Mouse (Mus musculus): ENCODE data around the gene Hdac10. TPM values are rescaled to one million over a fixed set of nuclear protein-coding genes. Genes with fewer than 3 reads are reported as not detected.
A peak's percentile ranks its signal among the peaks of the same experiment; 100 is the strongest.

Hdac10 gene
- total and polyA plus RNA-seq, 3 experiments, result 8.2 to 17.7 (median 9.5) TPM

- Histone ChIP-seq H3K36me3 (replicated peaks in 1 of 2; ENCODE audit: control insufficient read depth in 1 of 2, insufficient read depth in 1 of 2, low read length in 1 of 2) (peaks cover 0 to 14% of the 10 kb centered on the region in 2 experiments), H3K4me1 (ENCODE audit: control insufficient read depth in 1 of 2, insufficient read depth in 2 of 2) (peaks cover 22 to 59% of the 10 kb centered on the region in 2 experiments), H3K4me2 (ENCODE audit: insufficient read depth, low read depth, poor library complexity, severe bottlenecking) (peak overlapping the region; percentile 92), H3K79me2 (replicated peaks; ENCODE audit: control insufficient read depth, extremely low read depth, insufficient read depth, poor library complexity, severe bottlenecking) (0 out of 2 replicates have a peak, but pooled peaks cover 3% of the 10 kb centered on the region), H3K4me3 (replicated peaks in 1 of 3; ENCODE audit: low read depth in 2 of 3, low read length in 2 of 3, poor library complexity in 1 of 3) (peak overlapping the region in 1 of 3 experiments; percentile 77), H3K27me3 (replicated peaks) (peaks cover 1% of the 10 kb centered on the region), H3K9ac (ENCODE audit: insufficient read depth, low read depth) (peak overlapping the region; percentile 11; the same call in 1 of the 2 replicates), H3K9me3 (replicated peaks; ENCODE audit: low read length) (peaks cover 8% of the 10 kb centered on the region), H3K27ac (ENCODE audit: insufficient read depth, low read depth) (peak overlapping the region; percentile 38; the same call in 1 of the 2 replicates)
- TF ChIP-seq MAZ (IDR thresholded peaks at IDR 0.05; ENCODE audit: low read depth, low read length), result peak; percentile 34; the same call in 1 of the 2 replicates
- no peak for TF ChIP-seq POLR2AphosphoS2 (IDR thresholded peaks at IDR 0.05; ENCODE audit: low read depth, low read length)
- 0 out of 2 replicates have a peak, but pooled peaks have one; percentile 2 for TF ChIP-seq UBTF (IDR thresholded peaks at IDR 0.05; ENCODE audit: low read depth, low read length)
- no peak for TF ChIP-seq PAX5 (IDR thresholded peaks at IDR 0.05; ENCODE audit: low read length)
- TF ChIP-seq MXI1 (IDR thresholded peaks at IDR 0.05; ENCODE audit: low read depth, low read length), result 0 out of 2 replicates have a peak, but pooled peaks have one; percentile 30
- TF ChIP-seq ZNF384 (IDR thresholded peaks at IDR 0.05; ENCODE audit: low read depth, low read length), result no peak
- no peak for TF ChIP-seq USF2 (conservative IDR thresholded peaks at IDR 0.05; ENCODE audit: low read depth, low read length)
- TF ChIP-seq ZC3H11A (IDR thresholded peaks at IDR 0.05; ENCODE audit: low read depth, low read length), result no peak
- TF ChIP-seq EP300 (IDR thresholded peaks at IDR 0.05; ENCODE audit: low read length), result no peak
- TF ChIP-seq USF1 (IDR thresholded peaks at IDR 0.05; ENCODE audit: low read depth, low read length), result no peak
- TF ChIP-seq NELFE (IDR thresholded peaks at IDR 0.05; ENCODE audit: low read depth, low read length), result no peak
- TF ChIP-seq MAX (IDR thresholded peaks at IDR 0.05; ENCODE audit: low read length), result no peak
- TF ChIP-seq ELF1 (IDR thresholded peaks at IDR 0.05; ENCODE audit: low read depth, low read length), result no peak
- TF ChIP-seq IRF4 (IDR thresholded peaks at IDR 0.05; ENCODE audit: low read depth, low read length), result peak; percentile 65
- TF ChIP-seq MEF2A (IDR thresholded peaks at IDR 0.05; ENCODE audit: borderline replicate concordance, low read depth, low read length), result 0 out of 2 replicates have a peak, but pooled peaks have one; percentile 18
- TF ChIP-seq BHLHE40 (IDR thresholded peaks at IDR 0.05; ENCODE audit: low read depth, low read length), result peak; percentile 59
- no peak for TF ChIP-seq ZKSCAN1 (IDR thresholded peaks at IDR 0.05; ENCODE audit: borderline replicate concordance, low read depth, low read length)
- TF ChIP-seq POLR2A (IDR thresholded peaks at IDR 0.05; ENCODE audit: low read depth, low read length), result no peak
- TF ChIP-seq CTCF (conservative IDR thresholded peaks at IDR 0.05 in 1 of 2, IDR thresholded peaks at IDR 0.05 in 1 of 2; ENCODE audit: low read depth in 2 of 2, low read length in 2 of 2), result no peak
- TF ChIP-seq MYC (IDR thresholded peaks at IDR 0.05; ENCODE audit: low read depth, low read length), result no peak
- TF ChIP-seq RAD21 (IDR thresholded peaks at IDR 0.05; ENCODE audit: low read depth, low read length), result no peak
- no peak for TF ChIP-seq JUND (conservative IDR thresholded peaks at IDR 0.05; ENCODE audit: low read depth, low read length)
- no peak for TF ChIP-seq CHD2 (IDR thresholded peaks at IDR 0.05; ENCODE audit: low read length)
- no peak for TF ChIP-seq SMC3 (IDR thresholded peaks at IDR 0.05; ENCODE audit: low read depth, low read length)
- TF ChIP-seq KAT2A (IDR thresholded peaks at IDR 0.05; ENCODE audit: insufficient replicate concordance, low read length), result no peak
- peak; percentile 52 for DNase-seq (ENCODE audit: extremely low read depth)
- dilution Hi-C loops (cut with MboI; ENCODE audit: extremely low pct_ligation_motif_present, extremely low pct_unique_long_range_greater_than_20kb, low sequenced_read_pairs) (no loop called here), in situ Hi-C loops (cut with MboI; ENCODE audit: low pct_ligation_motif_present, low pct_unique_long_range_greater_than_20kb, low sequenced_read_pairs) (no loop called here)
These were observed 49.2 kb upstream of the Hdac10 start for GRCm38 (mm10) chr15:89177576-89178259.
